Mouse (Mus musculus) Patski (cell line): ENCODE measurements around the gene Sox5. TPM values are rescaled to one million over a fixed set of nuclear protein-coding genes. Genes with fewer than 3 reads are reported as not detected.

ENCODE experiments used
- ATAC-seq: fragments of 100-300 bp; one replicate; pipeline ENCODE4 v1.8.0; 2021
- CTCF ChIA-PET: fragments of 350-600 bp; sonication (Branson Sonifier 250); formaldehyde crosslinking; loops from one replicate; lab custom pipeline; 2022; ENCODE audit warnings: inconsistent platforms; lab: Charles Lee
- POLR2A ChIA-PET: fragments of 350-600 bp; sonication (Branson Sonifier 250); formaldehyde crosslinking; loops from one replicate; lab custom pipeline; 2022; ENCODE audit warnings: antibody characterized with exemption, inconsistent platforms; lab: Charles Lee
- DNase-seq: peaks from one replicate; pipeline ENCODE4 v3.0.0-alpha.2; 2011; ENCODE audit warnings: low read depth, low spot score
- H3K27me3 ChIP-seq: fragments of 371-371 bp; one replicate; pipeline ENCODE4 v1.5.1; 2021
- CTCF ChIP-seq: fragments of 100-300 bp; IDR thresholded peaks from one replicate; pipeline ENCODE4 v1.5.1; 2021
- in situ Hi-C: fragments of 300-500 bp; cut with MboI; formaldehyde crosslinking; loops from 3 replicates; pipeline ENCODE4 v1.11.1; 2018; ENCODE audit warnings: low pct_unique_long_range_greater_than_20kb, mixed read lengths
- polyA plus RNA-seq: library from polyadenylated mRNA; unstranded; gene quantifications from one replicate; pipeline ENCODE4 v1.2.3, GENCODE M21; 2021

Gene Sox5
- polyA plus RNA-seq, 1 experiment from 2014 or later: 0.26 TPM

DNA sequence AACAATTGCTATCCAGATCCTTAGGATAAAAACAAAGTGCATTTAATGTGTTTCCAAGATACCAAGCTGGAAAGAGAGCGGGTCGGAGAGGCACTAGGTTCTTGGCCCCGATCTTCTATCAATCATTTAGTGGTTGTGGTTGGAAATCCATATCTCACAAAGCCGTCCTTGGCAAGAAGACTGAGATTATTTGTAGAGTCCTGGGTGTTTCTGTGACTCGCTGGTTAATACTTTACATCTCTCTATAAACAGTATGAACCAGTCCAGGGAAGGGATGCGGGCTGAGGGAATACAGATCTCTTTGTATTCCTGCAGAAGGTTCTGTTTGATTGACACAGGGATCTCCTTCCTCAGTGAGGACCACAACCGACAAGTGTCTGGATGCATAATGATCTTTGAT, 714.3 kb downstream of the Sox5 start:
- H3K27me3 ChIP-seq: no peaks in the 10 kb centered on the region
- no peak for ATAC-seq
- ChIA-PET POLR2A (no interaction called here), CTCF (no interaction called here)
- DNase-seq: no peak
- TF ChIP-seq CTCF: no peak
- in situ Hi-C loops: no loop called here

- CTCF ChIA-PET: no interaction called here
- no peak for TF ChIP-seq CTCF
- in situ Hi-C loops: no loop called here
- DNase-seq (no peak), ATAC-seq (no peak)
- POLR2A ChIA-PET: no interaction called here
- no peaks in the 10 kb centered on the region for H3K27me3 ChIP-seq
Measured at GRCm38 (mm10) chr6:144062428-144062827, 719.3 kb downstream of the Sox5 start.

- in situ Hi-C loops: no loop called here
- CTCF ChIA-PET: no interaction called here
- no peak for DNase-seq
- POLR2A ChIA-PET: no interaction called here
- no peak for TF ChIP-seq CTCF
- no peaks in the 10 kb centered on the region for H3K27me3 ChIP-seq
- ATAC-seq: no peak
Measured at GRCm38 (mm10) chr6:144061814-144062213, 720.0 kb downstream of the Sox5 start.

DNA sequence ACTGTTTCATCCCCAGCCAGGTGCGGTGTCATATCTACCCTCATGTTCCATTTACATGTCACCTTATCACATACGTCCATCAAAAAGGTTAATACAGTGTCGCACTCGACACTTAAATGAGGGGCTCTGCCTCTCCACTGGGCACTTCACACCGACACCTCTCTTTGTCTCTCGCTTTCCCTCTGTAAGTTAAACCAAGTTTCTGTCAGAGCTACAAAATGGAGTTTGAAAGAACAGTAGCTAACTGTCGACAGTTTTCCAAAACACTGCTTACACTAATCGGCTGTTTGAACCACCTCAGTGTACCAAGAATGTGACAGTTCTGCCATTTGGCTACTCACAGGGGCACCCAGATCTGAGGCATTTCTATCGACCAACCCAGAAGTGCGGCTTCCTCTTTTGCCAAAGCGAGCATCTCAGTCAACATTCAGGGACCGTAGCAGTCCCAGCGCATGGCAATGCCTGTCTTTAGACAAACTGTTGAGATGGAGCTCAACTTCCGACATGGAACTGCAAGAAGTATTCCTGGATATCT, 724.6 kb downstream of the Sox5 start:
- CTCF ChIA-PET: no interaction called here
- POLR2A ChIA-PET: no interaction called here
- no peaks in the 10 kb centered on the region for H3K27me3 ChIP-seq
- no peak for DNase-seq
- TF ChIP-seq CTCF: no peak
- no peak for ATAC-seq
- in situ Hi-C loops: no loop called here

DNA sequence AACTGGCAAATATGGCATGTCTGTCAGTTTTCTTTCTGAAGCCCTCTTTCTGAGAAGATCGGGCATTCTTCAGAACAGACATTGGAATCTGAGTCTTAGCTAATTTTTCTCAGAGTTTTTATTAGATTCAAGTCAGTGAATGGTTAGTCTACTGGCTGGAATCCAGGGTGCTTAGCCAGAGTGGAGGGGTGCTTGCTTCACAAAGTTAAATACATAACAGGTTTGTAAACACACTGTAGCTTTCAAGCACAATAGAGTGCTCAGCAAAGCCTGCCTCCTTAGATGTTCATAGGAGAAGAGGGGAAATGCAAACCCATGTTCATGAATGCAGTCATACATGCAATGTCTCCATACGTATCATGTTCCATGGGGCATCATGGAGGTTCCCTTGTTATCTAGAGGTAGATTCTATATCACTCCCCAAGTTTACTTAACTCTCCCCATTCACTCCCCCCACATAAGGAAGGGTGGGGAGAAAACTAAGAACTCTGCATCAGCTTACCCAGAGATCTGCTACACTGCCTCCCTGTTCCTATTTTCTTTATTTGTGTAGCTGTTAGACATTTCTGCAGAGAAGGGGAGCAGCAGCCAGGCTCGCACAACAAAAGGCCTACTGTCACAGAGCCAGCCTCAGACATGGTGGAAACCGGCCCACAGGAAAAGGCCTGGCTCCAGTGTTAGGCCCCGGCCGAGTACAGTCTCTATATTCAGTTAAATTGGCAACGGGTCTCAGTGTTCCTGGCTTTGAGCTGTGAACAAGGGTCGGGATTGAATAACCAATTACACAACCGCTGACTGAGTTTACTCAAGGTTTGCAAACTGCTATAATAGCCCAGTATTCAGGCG, 725.3 kb downstream of the Sox5 start:
- H3K27me3 ChIP-seq: no peaks in the 10 kb centered on the region
- ATAC-seq (no peak), DNase-seq (no peak)
- no peak for TF ChIP-seq CTCF
- POLR2A ChIA-PET: no interaction called here
- CTCF ChIA-PET: no interaction called here
- in situ Hi-C loops: no loop called here

DNA sequence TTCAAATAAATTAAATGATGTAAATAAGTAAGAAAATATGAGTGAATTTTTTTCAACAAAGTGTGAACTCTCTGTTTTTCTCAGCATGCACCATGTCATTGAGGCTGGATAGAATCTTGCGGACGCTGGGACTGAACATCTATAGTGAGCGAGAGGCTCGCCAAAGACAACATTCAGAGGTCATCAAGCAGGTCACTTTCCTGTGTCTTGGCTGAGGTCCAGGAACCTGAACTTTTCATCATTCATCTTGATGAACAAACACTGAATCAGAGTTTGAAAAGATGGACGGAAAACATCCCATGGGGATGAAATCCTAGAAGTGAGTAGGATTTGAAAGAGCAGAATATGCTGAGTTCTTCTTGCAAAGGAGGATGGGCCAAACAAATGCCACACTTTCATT, 729.3 kb downstream of the Sox5 start:
- DNase-seq (no peak), ATAC-seq (no peak)
- no peaks in the 10 kb centered on the region for H3K27me3 ChIP-seq
- TF ChIP-seq CTCF: no peak
- in situ Hi-C loops: no loop called here
- CTCF ChIA-PET: no interaction called here
- POLR2A ChIA-PET: no interaction called here

DNA sequence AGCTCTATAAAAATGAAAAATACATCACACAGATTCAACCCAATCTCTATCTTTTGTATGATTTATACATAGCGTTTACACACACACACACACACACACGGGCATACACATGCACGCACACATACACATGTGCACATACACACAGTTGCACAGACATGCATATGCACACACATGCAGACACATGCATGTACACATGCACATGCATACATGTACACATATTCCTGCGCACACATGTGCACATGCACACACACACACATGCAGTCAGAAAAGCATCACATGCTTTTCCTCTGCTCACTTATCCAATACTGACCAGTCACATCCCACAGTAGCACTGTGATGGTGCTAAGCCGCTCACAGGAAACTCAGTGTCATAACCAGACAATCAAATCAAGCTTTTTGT, 730.5 kb downstream of the Sox5 start:
- CTCF ChIA-PET: no interaction called here
- TF ChIP-seq CTCF: no peak
- H3K27me3 ChIP-seq: no peaks in the 10 kb centered on the region
- POLR2A ChIA-PET: no interaction called here
- no peak for ATAC-seq
- DNase-seq: no peak
- in situ Hi-C loops: no loop called here

GRCm38 (mm10) chr6:144048201-144048924, 733.4 kb downstream of the Sox5 start:
- DNase-seq (no peak), ATAC-seq (no peak)
- in situ Hi-C loops: no loop called here
- no peaks in the 10 kb centered on the region for H3K27me3 ChIP-seq
- ChIA-PET CTCF (interaction anchor here (1.3 kb wide), 1 partner anchor 13 kb away, joined by 3 read pairs; no protein-coding TSS in a partner anchor), POLR2A (no interaction called here)
- TF ChIP-seq CTCF: no peak

DNA sequence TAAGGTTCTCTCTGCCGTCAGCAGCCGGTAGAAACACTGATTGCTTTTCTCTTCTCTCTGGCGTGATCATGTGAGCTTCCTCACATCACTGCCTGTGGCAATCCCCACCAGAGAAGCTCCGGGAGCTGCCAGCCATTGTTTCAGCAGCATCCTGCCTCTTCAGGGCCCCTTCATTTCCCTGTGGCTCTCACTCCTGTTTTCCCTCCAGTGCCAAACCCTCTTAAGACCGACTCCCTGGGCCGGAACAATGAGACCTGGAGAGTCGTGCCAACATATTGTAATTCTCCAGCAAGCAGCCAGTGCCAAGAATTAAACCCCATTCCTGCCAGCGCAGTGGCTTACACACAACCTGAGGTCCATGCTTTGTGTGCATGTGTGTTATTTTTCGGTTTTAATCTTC, 736.3 kb downstream of the Sox5 start:
- in situ Hi-C loops: no loop called here
- no peak for ATAC-seq
- POLR2A ChIA-PET: no interaction called here

GRCm38 (mm10) chr6:144044381-144044780, 737.4 kb downstream of the Sox5 start:
- no peaks in the 10 kb centered on the region for H3K27me3 ChIP-seq
- CTCF ChIA-PET: no interaction called here
- TF ChIP-seq CTCF: no peak
- no peak for DNase-seq
- no peak for ATAC-seq
- POLR2A ChIA-PET: no interaction called here
- in situ Hi-C loops: no loop called here

More for the DNA sequence above, 736.3 kb downstream of the Sox5 start:
- no peak for DNase-seq
- CTCF ChIA-PET: no interaction called here
- no peaks in the 10 kb centered on the region for H3K27me3 ChIP-seq
- TF ChIP-seq CTCF: no peak

DNA sequence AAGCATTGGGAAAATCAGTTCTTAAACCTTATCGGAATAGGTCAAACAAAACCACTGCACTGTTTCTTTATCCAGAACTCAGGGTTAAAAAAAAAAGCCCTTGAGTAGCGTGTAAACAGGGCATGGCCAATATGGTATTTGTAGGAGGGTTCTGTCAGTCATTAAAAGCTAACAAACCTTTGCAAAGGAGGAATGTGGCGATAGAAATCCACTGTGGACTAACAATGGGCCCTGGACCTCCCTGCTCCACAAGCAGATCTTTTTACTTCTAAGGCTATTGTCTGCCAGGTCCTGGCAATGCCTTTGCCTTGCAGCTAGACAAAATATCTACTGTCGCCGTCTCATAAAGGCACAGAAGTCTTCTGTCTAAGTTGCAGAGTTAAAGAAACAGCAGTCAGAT, 738.8 kb downstream of the Sox5 start:
- ChIA-PET POLR2A (no interaction called here), CTCF (no interaction called here)
- DNase-seq (no peak), ATAC-seq (no peak)
- no peak for TF ChIP-seq CTCF
- no peaks in the 10 kb centered on the region for H3K27me3 ChIP-seq
- in situ Hi-C loops: no loop called here
